Mouse (Mus musculus) megakaryocyte, adult 5-6 weeks (primary cell): ENCODE data around the gene Thbs3. TPM values are rescaled to one million over a fixed set of nuclear protein-coding genes. Genes with fewer than 3 reads are reported as not detected.
"Not testable (repeated sequence)": the region's sequence is repeated elsewhere in the genome, so short reads cannot be mapped to it uniquely, and the experiment has no call there.

Source experiments
- ATAC-seq: 2 replicates; pipeline ENCODE4 v1.8.0; 2016; ENCODE audit warnings: mild to moderate bottlenecking, inconsistent platforms; ENCODE audit not compliant: poor library complexity, severe bottlenecking
- total RNA-seq, 2 experiments: library from RNA; stranded (forward) in 1 of 2; stranded (reverse) in 1 of 2; fragments of 153-499, 151-499 nt in 1 of 2; fragments of 221-1000, 200-1000 nt in 1 of 2; gene quantifications; 2 replicates each; pipeline versions ENCODE4 v1.2.3 to v1.2.4; 2015 to 2017

Gene Thbs3
- total RNA-seq, 2 experiments from 2014 or later: 0.07 to 0.70 TPM

GRCm38 (mm10) chr3:89195979-89196877 lies 18.8 kb upstream of the Thbs3 start:
- peak; percentile 99 for ATAC-seq

- ATAC-seq: no peak
Observed at GRCm38 (mm10) chr3:89199839-89200238, 15.1 kb upstream of the Thbs3 start.

- peak; percentile 94 for ATAC-seq
Observed at GRCm38 (mm10) chr3:89202253-89203141, 12.5 kb upstream of the Thbs3 start, which contains the start of gene Gba. Gene Gba, plus strand, starts transcription at chr3:89202928.

GRCm38 (mm10) chr3:89203142-89203514 lies 11.9 kb upstream of the Thbs3 start:
- ATAC-seq: no peak; the same call in 1 of the 2 replicates

- no peak for ATAC-seq
Observed at GRCm38 (mm10) chr3:89206079-89206478, 8.9 kb upstream of the Thbs3 start.

GRCm38 (mm10) chr3:89206695-89207094 lies 8.3 kb upstream of the Thbs3 start:
- no peak for ATAC-seq

GRCm38 (mm10) chr3:89208075-89208657 lies 6.8 kb upstream of the Thbs3 start:
- no peak for ATAC-seq

- ATAC-seq: no peak
Observed at GRCm38 (mm10) chr3:89208736-89209135, 6.2 kb upstream of the Thbs3 start.

- ATAC-seq: no peak
Observed at GRCm38 (mm10) chr3:89209731-89210130, 5.2 kb upstream of the Thbs3 start.

- no peak for ATAC-seq
Observed at GRCm38 (mm10) chr3:89210162-89210561, 4.8 kb upstream of the Thbs3 start.

GRCm38 (mm10) chr3:89210731-89211130 lies 4.2 kb upstream of the Thbs3 start:
- ATAC-seq: no peak

- ATAC-seq: peak; percentile 90
Observed at GRCm38 (mm10) chr3:89213803-89214530, 1.0 kb upstream of the Thbs3 start.

GRCm38 (mm10) chr3:89215853-89216252 lies 873 bp downstream of the Thbs3 start:
- ATAC-seq: peak; percentile 77

GRCm38 (mm10) chr3:89216407-89216806 lies 1.4 kb downstream of the Thbs3 start:
- not testable (repeated sequence) for ATAC-seq

- no peak for ATAC-seq
Observed at GRCm38 (mm10) chr3:89218271-89218670, 3.3 kb downstream of the Thbs3 start.

- no peak for ATAC-seq
Observed at GRCm38 (mm10) chr3:89219546-89219945, 4.6 kb downstream of the Thbs3 start.

- no peak for ATAC-seq
Observed at GRCm38 (mm10) chr3:89221167-89221566, 6.2 kb downstream of the Thbs3 start.

- no peak for ATAC-seq
Observed at GRCm38 (mm10) chr3:89224796-89225195, 9.8 kb downstream of the Thbs3 start.

- no peak for ATAC-seq
Observed at GRCm38 (mm10) chr3:89225321-89225815, 10.4 kb downstream of the Thbs3 start.

GRCm38 (mm10) chr3:89225918-89226317 lies 10.9 kb downstream of the Thbs3 start:
- ATAC-seq: no peak
